Mouse (Mus musculus) megakaryocyte, embryonic 14.5 days (primary cell): ENCODE data around the gene Esrrb. TPM values are rescaled to one million over a fixed set of nuclear protein-coding genes. Genes with fewer than 3 reads are reported as not detected.

Source experiments
- H3K27me3 ChIP-seq: replicated peaks from 2 replicates; pipeline ENCODE3; 2012; ENCODE audit warnings: inconsistent platforms
- H3K36me3 ChIP-seq: replicated peaks from 2 replicates; pipeline ENCODE3; 2012; ENCODE audit warnings: low read length, inconsistent platforms, mixed read lengths
- H3K4me1 ChIP-seq: 2 replicates; pipeline ENCODE4 v1.6.1; 2012; ENCODE audit warnings: inconsistent platforms
- H3K4me3 ChIP-seq: replicated peaks from 2 replicates; pipeline ENCODE3; 2012; ENCODE audit warnings: moderate library complexity, mild to moderate bottlenecking, inconsistent platforms
- H3K9me3 ChIP-seq: 2 replicates; pipeline ENCODE4 v1.6.1; 2012; ENCODE audit warnings: inconsistent platforms
- FLI1 ChIP-seq: IDR thresholded peaks from 2 replicates; pipeline ENCODE4 v1.6.1; 2012; ENCODE audit warnings: low read length, inconsistent platforms, mixed read lengths
- GATA1 ChIP-seq: IDR thresholded peaks from 3 replicates; pipeline ENCODE4 v1.6.1; 2012; ENCODE audit warnings: mixed read lengths, low read length, inconsistent platforms, borderline replicate concordance
- polyA plus RNA-seq: library from polyadenylated mRNA; stranded (reverse); fragments of >175 nt; gene quantifications from 2 replicates; pipeline ENCODE4 v1.2.3, GENCODE M21; 2012; ENCODE audit warnings: low replicate concordance; ENCODE audit not compliant: insufficient read depth

The Esrrb gene
- polyA plus RNA-seq, 1 experiment = 0.18 TPM

DNA sequence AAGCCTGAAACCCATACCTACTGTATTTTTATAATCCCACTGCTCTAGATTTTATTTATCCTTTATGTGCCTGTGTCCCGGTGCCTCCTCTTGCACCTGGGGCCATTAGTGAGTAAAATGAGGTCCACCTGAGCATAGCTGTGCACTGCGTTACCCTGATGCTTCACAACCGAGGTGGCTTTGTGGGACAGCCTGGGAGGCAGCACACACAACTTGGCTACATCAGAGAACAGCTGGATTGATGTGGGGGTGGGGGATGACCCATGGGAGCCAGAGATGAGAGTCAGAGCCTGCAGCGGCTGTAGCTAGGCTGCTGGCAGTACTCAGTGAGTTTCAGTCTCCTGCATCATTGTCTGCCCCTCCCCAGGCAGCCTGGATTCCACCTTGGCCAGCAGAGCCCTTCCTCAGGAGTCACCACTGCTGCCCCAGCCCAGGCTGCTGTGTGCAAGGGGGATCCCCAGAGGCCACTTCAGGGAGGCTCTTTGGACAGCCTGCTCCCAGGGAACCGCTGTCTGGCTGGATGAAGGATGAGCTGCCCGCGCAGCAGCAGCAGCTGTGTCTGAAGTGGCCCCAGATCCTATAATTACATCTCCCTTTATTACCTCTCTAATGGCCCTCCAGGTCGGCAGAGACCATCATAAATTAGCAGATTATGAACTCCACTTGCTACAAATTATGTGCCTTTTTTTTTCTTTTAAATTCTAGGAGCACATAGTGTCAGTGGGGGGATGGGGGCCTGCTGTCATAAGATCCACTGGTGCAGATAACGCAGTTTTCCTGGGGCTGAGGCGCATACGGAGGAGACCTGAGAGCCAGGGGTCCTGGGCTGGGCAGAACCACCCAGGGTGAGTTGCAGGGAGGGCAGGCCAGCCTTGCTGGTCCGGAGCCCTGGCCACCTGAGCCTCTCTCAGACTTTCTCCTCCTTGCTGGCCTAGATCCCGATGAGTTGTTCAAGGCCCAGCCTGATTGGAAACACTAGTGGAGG is 148.7 kb downstream of the Esrrb start:
- Histone ChIP-seq H3K27me3 (peaks cover 11% of the 10 kb centered on the region), H3K36me3 (no peaks in the 10 kb centered on the region), H3K4me3 (no peak overlapping the region), H3K4me1 (no peaks in the 10 kb centered on the region), H3K9me3 (peaks cover 8% of the 10 kb centered on the region)
- no peak for TF ChIP-seq GATA1
- no peak for TF ChIP-seq FLI1

DNA sequence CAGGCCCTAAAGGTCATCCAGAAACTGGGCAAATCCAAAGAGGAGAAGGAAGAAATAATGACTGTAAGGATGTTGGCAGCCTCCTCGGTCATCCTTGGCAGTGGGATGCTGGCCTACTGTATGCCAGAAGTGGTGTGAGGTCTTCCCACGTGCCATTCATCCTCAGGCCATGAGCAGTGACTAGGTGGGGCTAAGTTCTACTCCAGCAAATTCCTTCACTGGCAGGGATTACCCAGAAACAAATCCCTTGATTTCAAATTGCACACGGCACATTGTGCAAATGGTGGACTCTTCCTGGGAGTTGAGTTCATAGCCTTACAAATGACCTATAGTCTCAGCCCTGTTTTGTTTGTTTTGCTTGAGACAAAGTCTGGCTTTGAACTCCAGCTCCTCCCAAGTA is 151.4 kb downstream of the Esrrb start:
- Histone ChIP-seq H3K4me3 (no peak overlapping the region), H3K36me3 (no peaks in the 10 kb centered on the region), H3K27me3 (peaks cover 19% of the 10 kb centered on the region), H3K4me1 (no peaks in the 10 kb centered on the region), H3K9me3 (peaks cover 17% of the 10 kb centered on the region)
- TF ChIP-seq FLI1 (no peak), GATA1 (no peak)

DNA sequence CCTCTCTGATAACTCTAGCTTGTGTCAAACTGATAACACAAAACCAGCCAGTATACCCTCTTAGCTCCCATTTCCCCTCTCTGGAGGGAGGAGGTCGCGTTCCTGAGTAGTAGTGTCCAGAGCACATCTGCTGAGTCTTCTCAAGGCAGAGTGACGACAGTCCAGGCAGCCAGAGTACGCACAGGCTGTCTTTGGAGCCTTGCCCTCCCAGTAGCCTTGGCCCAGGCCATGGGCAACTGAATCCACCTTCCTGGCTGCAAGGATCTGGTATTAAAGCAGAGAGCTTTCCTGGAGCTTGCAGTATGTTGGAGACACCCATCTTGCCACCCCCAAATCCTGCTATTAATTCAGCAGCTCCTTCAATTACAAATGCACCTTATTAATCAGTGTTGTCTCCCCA is 152.7 kb downstream of the Esrrb start:
- Histone ChIP-seq H3K27me3 (peaks cover 28% of the 10 kb centered on the region), H3K4me1 (no peaks in the 10 kb centered on the region), H3K9me3 (peaks cover 17% of the 10 kb centered on the region), H3K4me3 (no peak overlapping the region), H3K36me3 (no peaks in the 10 kb centered on the region)
- TF ChIP-seq FLI1 (no peak), GATA1 (no peak)

DNA sequence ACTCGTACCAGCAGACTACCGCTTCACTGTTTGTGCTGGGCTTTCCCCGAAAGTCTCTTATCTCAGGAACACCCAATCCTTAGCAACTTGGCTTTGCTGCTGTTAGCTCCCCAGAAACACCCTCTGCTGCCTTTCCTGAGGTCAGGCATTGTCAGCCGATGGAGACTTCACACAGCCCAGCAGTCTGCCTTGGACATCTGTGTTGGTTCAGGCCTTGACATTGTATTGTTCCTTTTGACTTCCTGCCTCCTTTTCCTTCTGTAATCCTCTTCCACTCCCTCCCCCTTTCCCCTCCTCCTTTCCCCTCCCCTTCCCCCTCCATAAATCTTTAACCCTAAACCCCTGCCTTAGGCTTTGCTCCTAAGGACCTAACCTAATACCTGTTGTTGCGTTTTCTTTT is 155.7 kb downstream of the Esrrb start:
- no peaks in the 10 kb centered on the region for H3K4me1 ChIP-seq
- no peaks in the 10 kb centered on the region for H3K36me3 ChIP-seq
- H3K4me3 ChIP-seq = no peak overlapping the region
- H3K9me3 ChIP-seq = peaks cover 17% of the 10 kb centered on the region
- peaks cover 33% of the 10 kb centered on the region for H3K27me3 ChIP-seq
- TF ChIP-seq FLI1 = no peak
- TF ChIP-seq GATA1 = no peak

DNA sequence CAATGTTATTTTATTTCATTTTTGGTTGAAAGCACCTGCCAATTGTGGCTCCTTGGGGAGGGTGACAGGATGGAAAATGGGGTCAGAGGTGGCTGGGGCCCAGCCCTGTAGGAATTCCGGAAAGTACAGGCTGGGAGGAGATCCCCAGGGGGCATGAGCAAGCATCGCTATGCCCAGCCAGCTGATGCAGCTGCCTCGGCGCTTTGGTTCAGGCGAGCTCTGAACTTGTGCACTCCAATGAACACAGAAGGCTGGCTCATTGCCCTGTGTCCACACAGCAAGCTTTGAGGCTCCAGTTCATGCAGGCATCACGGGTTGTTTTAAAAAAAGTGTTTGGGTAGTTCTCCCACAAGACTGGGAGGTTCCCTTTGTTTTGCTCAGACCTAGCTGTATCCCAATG is 156.8 kb downstream of the Esrrb start:
- TF ChIP-seq FLI1 = no peak
- no peak for TF ChIP-seq GATA1
- H3K36me3 ChIP-seq = no peaks in the 10 kb centered on the region
- no peaks in the 10 kb centered on the region for H3K4me1 ChIP-seq
- H3K9me3 ChIP-seq = peaks cover 17% of the 10 kb centered on the region
- peaks cover 33% of the 10 kb centered on the region for H3K27me3 ChIP-seq
- H3K4me3 ChIP-seq = no peak overlapping the region

DNA sequence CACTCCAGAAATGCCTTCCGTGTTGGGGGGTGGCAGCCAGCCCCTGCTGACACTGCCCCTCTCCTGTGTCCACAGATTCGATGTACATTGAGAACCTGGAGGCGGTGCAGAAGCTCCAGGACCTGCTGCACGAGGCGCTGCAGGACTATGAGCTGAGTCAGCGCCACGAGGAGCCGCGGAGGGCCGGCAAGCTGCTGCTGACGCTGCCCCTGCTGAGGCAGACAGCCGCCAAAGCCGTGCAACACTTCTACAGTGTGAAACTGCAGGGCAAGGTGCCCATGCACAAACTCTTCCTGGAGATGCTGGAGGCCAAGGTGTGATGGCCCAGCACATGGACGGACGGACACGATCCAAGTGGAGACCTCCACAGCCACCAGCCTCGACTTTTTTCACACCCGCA is 157.8 kb downstream of the Esrrb start:
- peaks cover 9% of the 10 kb centered on the region for H3K9me3 ChIP-seq
- no peak for TF ChIP-seq FLI1
- no peak for TF ChIP-seq GATA1
- H3K4me1 ChIP-seq = no peaks in the 10 kb centered on the region
- H3K27me3 ChIP-seq = peaks cover 33% of the 10 kb centered on the region
- no peaks in the 10 kb centered on the region for H3K36me3 ChIP-seq
- H3K4me3 ChIP-seq = no peak overlapping the region

DNA sequence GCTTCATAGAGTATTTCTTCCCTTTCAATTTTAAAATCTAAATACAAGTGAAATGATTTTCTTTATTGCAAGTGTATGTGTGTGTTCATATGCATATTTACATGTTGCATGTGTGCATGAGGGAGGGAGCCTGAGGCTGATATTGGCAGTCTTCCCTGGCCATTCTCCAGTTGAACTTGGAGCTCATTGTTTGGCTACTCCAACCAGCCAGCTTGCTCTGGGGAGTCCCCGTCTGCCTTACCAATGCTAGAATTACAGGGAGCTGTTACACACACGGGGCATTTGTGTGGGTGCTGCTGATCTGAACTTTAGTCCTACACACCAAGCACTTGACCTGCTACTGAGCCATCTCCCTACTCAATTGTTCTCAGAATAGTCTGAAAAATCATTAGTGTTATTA is 173.4 kb downstream of the Esrrb start:
- H3K36me3 ChIP-seq = no peaks in the 10 kb centered on the region
- H3K9me3 ChIP-seq = peaks cover 8% of the 10 kb centered on the region; the same call in 1 of the 2 replicates
- H3K27me3 ChIP-seq = no peaks in the 10 kb centered on the region
- TF ChIP-seq GATA1 (no peak), FLI1 (no peak)
- no peak overlapping the region for H3K4me3 ChIP-seq
- no peaks in the 10 kb centered on the region for H3K4me1 ChIP-seq

DNA sequence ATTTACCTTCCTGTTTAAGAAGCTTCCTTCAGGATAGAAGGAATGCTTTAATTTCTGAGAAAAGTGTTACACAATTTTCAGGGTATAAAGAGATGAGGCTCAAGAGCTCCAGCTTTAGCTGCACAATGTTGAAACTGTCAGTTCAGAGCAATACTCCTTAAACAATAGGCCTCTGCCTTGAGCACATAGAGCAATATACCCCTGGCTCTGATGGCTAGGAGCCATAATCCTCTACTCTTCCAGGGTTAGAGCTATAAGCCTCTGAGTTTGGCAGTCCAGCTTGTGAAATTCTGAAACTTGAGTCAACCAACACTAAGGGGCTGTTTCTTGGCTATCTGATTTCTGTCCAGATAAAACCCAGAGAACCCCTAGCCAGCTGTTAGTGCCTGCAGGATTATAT is 176.9 kb downstream of the Esrrb start:
- no peaks in the 10 kb centered on the region for H3K36me3 ChIP-seq
- TF ChIP-seq FLI1 = no peak
- no peak for TF ChIP-seq GATA1
- peaks cover 8% of the 10 kb centered on the region; the same call in 1 of the 2 replicates for H3K9me3 ChIP-seq
- H3K4me1 ChIP-seq = no peaks in the 10 kb centered on the region
- H3K27me3 ChIP-seq = peaks cover 10% of the 10 kb centered on the region
- no peak overlapping the region for H3K4me3 ChIP-seq

DNA sequence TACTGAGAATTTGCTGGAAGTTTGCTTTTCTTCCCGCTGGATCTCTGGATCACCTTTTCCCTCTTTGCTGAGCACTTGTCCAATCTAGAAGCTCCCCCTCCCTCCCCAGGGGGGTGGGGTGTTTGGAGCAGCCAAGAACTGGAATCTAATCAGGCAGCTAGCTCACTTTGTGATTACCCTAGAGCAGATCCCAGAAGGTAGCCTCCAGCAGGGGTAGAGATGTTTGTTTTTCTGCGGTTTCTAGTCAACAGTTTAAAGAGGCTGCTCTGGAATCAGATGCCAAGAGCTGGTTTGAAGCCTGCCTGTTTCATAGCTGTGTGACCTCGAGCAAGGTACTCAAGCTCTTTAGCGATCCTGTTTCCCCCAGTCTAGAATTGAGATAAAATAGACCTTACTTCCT is 177.8 kb downstream of the Esrrb start:
- TF ChIP-seq GATA1 = no peak
- no peak for TF ChIP-seq FLI1
- H3K27me3 ChIP-seq = peaks cover 10% of the 10 kb centered on the region
- H3K4me1 ChIP-seq = no peaks in the 10 kb centered on the region
- peaks cover 8% of the 10 kb centered on the region; the same call in 1 of the 2 replicates for H3K9me3 ChIP-seq
- no peaks in the 10 kb centered on the region for H3K36me3 ChIP-seq
- H3K4me3 ChIP-seq = no peak overlapping the region

DNA sequence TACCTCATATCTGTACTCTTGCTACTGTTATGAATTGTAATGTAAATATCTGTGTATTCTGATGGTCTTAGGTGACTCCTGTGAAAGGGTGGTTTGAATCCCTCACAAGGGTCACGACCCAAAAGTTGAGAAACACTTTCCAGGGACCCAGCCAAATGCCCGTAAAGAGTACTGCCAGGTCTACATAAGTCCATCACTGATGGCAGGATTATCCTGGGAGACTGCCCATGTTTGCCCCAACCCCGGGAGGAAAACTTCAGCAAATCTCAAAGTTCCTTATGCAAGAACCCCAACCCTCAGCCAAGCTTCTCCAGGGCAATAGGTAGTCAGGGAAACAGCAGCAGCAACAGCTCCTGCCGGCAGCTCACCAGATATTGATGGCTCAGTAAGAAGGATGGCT is 178.6 kb downstream of the Esrrb start:
- no peaks in the 10 kb centered on the region for H3K4me1 ChIP-seq
- peaks cover 8% of the 10 kb centered on the region; the same call in 1 of the 2 replicates for H3K9me3 ChIP-seq
- H3K36me3 ChIP-seq = no peaks in the 10 kb centered on the region
- peaks cover 10% of the 10 kb centered on the region for H3K27me3 ChIP-seq
- TF ChIP-seq GATA1 (no peak), FLI1 (no peak)
- no peak overlapping the region for H3K4me3 ChIP-seq
